Mouse (Mus musculus): ENCODE measurements at regions not wholly inside any gene's neighbourhood (a gene's known extent, or its start where the extent isn't known, plus 50 kb on each side); places are given as distances from the start of the nearest gene placed in this dataset.

DNA sequence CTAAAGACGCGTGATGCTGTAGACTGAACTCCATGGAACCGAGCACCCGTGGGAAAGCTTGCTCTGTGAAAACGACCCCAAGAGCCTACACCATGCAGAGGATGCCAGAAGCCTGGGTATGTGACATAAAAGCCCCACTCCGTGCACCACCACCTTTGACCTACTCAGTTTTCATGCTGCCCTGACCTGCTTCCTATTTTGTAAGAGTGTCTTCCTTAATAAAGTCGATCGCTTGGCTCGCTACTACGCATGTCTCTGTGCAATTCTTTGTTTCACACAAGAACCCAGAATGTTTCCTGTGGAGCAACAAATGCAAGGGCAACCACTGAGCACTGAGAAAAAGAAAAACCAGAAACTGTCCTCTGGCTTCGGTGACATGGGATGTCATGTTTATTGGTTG is 60.5 kb downstream of the Sec61b start:
- intact Hi-C loops (cut with DNase I) = no loop called here

DNA sequence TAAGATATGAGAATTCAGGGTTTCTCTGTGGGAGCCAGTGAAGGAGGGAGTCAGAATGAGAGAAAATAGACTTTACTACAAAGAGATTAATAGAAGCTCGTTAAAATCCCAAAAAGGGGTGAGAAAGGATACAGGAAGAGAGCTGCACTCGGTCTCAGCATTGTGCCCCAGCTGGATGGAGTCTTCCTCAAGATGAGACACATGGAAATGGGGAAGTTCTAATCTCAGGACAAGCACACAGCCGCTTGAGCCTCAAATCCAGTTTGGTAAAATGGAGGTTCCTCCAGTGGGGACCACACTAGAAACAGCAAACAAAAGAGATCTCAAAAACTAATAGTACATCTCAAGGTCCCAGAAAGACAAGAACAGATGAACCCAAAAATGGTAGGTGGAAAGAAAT is 93.2 kb downstream of the Sec61b start:
- intact Hi-C loops (cut with DNase I) = no loop called here

DNA sequence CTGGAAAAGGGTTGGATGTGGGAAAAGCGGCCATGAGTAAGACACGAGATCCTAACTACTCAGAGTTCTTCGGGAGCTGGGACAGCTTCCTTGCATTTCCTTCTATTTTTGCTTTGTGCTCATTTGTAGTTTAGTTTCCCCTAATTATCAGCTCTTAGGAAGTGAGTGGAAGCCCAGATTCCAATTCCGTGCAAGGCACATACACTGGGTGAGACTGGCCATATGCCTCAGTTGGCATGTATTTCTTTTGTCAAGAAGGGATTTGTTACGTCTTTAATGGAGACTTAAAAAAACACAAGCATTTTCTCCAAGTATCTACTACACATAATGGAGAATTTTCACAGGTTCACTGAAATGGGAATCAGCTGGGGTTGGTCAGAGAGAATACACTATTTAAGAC is 96.4 kb downstream of the Sec61b start:
- intact Hi-C loops (cut with DNase I) = no loop called here

DNA sequence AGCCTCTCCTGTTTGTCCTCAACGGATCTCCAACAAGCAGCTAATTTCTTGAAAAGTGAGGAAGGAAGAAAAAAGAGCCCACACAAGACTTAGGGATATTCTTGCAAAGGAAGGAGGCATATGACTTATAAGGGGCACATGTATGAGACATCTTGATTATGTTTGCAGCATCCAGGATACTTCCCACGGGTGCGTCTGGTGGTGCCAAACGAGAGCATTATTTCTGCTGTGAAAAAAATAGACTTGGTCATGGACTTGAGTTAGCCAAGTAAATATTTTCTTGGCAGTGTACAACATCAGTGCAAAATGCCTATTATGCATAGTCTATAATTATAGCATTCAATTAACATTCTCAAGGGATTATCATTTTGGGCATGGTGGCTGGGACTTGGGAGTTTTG is 101.6 kb downstream of the Sec61b start:
- intact Hi-C loops (cut with DNase I) = no loop called here

DNA sequence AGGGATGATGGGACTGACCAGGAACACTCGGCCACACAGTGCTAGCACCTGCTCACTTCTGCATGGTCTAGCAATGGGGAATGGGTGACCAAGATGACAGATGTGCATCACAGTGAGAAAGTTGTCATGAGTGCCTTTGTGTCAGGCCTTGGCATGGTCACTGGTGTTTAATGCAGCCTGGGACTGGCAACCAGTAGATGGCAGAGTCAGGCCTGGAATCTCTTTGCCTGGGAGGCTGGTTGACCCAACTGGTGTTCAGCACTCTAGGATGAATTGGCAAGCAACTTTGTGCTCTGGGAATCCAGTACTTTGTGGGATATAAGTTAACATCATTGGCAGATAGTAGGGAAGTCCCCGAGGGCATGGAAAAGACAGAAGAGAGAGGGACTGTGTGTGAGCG is 103.0 kb downstream of the Sec61b start:
- intact Hi-C loops (cut with DNase I) = no loop called here

DNA sequence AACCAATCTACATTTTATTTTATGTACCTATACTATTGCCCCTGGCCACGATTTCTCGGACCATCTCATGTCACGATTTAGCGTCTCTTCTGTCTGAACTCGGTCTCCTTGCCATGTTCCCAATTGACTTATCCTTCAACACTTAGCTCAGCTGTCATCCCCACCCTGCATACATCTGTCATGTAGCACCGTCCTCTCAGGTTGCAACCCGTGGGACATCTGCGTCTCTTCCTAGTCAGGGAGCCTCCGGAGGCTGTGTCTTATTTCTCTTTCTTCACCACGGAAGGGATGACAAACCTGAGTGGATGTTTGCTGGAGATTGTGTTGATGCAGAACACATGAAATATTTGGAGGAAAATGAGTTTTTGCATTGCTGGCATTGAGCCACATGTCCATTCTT is 104.2 kb downstream of the Sec61b start:
- intact Hi-C loops (cut with DNase I) = no loop called here

DNA sequence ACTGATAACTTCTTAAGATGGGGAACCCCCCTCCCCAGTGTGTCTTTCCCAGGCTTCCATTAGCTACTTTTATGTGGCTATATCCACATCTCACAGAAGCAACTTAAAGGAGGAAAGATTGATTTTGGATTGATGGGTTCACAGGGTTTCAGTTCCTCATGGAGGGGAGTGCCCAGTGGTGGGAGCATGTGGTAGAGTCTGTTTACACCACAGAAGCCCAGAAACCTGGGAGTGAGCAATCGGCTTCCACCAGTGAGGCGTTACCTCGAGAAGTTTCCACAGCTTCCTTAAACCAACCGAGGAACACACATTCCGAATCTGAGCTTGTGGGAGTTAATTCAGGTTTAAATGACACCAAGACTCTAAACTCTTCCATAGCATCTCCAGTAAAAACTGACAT is 106.1 kb downstream of the Sec61b start:
- intact Hi-C loops (cut with DNase I) = no loop called here

DNA sequence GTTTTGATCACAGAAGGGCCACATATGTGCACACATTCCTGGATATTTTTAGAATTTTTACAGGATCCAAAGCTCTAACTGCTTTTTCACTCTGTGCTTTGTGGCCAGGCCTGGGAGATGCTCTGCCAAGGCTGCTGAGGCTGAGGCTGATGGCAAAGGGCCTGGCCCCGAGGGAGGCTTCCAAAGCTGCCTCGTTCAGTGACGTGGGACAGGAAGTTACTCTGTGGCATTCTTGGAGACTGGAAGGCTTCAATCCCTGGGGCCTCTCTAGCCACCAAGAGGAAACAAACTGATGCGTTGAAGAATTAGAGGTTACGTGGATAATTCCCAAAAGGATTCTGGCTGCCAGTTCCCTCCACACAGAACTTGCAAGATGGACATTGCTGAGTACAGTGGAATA is 112.8 kb downstream of the Sec61b start:
- intact Hi-C loops (cut with DNase I) = no loop called here

DNA sequence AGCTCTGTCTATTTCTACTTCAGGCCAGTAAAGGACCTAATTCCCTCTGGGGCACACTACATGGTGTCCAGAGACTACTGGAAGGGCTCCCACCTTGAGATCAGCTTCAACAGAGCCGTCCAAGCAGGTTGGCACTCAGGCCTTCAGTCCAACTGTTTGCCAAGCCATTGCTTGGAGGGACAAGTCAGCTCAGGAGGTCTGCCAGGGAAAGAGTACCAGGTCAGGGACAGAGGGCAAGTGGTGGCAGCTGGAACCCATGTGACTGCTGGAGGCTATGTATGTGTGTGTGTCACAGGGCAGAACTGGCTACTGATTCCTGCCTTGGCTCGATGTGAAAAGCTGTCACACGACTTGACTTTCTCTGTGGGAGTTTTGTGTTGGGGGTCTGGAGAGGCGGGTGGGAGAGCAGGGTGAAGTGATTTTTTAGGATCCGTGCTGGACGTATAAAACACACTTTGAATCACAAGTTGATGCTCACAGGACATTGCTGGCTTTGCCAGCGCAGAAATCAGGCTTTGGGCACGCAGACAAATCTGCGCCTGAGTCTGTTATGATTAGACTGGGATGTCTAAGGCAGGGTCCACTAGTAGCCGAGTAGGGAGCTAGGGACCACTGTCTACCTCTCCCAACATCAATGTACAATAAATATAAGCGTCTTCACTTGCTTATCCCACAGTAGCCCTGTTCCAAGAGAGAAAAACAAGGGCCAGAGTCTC is 118.0 kb downstream of the Sec61b start:
- intact Hi-C loops (cut with DNase I) = no loop called here

DNA sequence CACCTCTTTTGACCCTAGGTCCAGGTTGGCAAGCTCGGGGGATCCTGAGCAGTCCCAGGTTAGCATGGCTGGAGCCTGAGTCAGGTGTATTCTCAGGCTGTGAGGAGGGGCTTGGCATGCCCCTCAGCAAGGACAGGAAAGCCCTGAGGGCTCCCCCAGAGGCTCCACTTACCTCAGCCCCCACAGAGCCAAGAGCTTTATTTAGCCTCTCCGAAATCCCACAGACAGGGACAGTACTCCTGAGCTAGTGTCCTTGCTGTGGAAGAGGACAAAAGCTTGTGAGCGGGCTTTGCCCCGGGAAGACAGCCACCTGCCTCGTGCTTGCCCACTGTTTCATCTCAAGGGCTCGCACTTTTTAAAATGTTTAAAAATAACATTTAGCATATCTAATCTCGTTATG is 118.7 kb downstream of the Sec61b start:
- intact Hi-C loops (cut with DNase I) = no loop called here

DNA sequence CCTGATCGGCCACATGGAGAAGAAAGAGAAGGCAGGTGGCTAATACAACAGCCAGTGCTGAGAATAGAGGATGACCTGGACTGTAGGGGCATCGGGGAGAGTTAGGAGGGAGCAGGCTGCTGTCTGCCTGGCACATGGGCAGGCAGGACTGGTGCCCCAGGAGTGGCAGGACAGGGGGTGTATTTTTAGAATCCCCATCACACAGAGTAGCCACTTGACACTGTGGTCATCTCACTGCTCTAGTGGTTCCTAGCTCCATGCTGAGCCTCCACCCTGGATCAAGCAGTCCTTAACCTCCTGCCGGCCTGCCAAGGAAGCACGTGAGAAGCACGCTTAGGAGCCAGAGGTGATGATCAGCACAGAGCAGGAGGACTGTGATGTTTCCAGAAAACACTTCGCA is 119.7 kb downstream of the Sec61b start:
- intact Hi-C loops (cut with DNase I) = no loop called here

DNA sequence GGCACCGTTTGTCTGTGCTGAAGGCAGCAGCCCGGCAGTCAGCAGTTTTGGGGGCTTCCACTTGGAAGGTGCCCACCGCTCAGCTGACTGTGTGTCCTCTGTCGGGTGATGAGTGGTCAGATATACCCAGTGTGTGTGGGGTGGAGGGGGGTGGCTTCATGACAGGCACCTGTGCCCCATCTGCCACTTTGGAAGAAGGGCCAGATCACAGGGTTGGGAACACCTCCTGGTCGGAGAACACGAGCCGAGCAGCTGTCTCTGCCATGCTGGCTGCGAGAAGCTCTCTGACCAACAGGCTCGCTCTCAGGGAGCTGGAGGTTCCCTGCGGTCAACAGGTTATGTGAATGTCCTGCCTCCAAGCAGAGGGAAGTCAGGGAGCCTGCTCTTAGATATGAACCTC is 121.4 kb downstream of the Sec61b start:
- intact Hi-C loops (cut with DNase I) = loop anchor here (5.0 kb wide), 1 partner anchor 164 kb away; no protein-coding TSS in a partner anchor

DNA sequence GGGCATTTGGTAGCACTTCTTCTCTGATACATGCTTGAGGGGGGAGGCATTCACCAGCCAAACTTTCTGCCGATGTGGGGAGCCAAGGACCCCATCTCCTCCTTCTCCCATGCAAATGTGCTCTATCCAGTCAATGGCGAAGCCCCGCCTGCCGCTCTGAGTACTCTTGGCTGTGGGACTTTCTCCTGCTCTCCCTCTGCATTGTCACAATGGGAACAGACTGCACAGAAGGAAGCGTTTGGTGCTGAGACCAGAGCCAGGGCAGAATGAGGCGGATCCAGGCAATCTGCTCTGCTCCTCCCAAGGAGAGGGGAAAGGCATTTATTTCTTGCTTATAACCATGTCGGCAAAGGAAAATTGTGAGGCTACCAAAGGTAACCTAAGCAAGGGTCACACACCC is 123.1 kb downstream of the Sec61b start:
- intact Hi-C loops (cut with DNase I) = loop anchor here (5.0 kb wide), 1 partner anchor 165 kb away; no protein-coding TSS in a partner anchor

DNA sequence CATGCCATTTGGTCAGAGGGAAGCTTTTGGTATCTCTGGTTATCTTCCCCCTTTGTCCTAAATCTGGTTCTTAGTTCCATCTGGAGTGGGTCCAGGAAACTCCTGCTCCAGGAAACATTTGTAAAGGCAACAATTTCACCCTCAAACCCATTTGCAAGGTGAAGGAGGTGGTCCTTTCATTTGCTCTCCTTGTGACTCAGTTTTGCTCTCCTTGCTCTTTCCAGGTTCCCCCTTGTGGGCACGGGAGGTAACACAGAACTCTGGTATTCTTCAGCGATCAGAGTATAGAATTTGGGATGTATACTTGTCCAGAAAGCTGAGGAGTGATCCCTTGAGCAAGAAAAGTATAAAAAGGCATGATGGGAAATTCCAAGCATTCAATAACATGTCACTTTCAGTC is 123.8 kb downstream of the Sec61b start:
- intact Hi-C loops (cut with DNase I) = loop anchor here (5.0 kb wide), 1 partner anchor 166 kb away; no protein-coding TSS in a partner anchor

DNA sequence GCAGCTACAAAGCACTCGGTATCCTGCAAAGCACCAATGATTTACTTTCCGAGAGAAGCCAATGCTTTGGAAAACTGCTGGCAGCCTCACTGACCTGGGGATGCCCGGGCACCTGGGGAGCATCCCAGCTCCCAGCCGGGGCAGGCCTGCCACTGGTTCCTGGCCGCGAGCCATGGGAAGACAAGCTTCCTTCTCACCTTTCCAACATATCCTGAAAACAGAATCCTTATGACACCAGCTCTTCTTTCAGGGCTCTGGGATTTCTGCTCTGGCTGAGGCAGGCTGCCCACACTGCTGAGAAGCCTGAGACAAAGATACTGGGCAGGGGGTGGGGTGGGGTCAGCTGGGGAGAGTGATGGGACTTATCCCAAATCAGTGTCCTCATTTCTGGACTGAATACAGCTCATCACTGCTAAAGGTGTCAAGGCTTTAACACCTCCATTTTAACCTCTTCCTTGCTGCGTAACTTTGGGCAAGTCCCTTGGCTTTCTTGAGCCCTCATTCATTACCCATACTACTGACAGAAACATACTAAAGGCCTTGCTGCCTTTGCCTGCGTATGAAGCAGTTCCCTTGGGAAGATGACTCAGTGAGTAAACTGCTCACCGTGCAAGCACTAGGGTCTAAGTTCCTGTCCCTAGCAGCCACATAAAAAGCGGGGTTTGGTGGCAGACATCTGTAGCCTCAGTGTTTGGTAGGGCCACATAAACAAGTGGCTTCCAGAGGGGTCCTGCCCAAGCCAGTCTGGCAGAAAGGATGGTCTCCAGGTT is 127.0 kb downstream of the Sec61b start:
- intact Hi-C loops (cut with DNase I) = no loop called here

DNA sequence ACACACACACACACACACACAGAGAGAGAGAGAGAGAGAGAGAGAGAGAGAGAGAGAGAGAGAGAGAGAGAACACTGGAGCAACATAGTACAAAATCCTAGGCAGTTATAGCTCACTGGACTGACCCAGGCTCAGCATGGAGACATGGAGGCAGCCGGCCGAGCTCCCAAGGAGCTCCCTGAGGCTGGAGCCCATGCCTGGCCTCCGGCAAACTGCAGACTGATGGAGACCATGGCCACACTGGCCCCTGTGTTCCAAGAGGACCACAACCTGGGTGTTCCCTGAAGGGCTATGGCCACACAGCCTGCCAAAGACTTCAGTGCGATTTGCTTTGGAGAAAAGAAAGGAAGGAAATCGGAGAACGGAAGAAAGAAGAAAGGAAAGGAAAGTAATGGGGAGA is 128.9 kb downstream of the Sec61b start:
- intact Hi-C loops (cut with DNase I) = no loop called here

DNA sequence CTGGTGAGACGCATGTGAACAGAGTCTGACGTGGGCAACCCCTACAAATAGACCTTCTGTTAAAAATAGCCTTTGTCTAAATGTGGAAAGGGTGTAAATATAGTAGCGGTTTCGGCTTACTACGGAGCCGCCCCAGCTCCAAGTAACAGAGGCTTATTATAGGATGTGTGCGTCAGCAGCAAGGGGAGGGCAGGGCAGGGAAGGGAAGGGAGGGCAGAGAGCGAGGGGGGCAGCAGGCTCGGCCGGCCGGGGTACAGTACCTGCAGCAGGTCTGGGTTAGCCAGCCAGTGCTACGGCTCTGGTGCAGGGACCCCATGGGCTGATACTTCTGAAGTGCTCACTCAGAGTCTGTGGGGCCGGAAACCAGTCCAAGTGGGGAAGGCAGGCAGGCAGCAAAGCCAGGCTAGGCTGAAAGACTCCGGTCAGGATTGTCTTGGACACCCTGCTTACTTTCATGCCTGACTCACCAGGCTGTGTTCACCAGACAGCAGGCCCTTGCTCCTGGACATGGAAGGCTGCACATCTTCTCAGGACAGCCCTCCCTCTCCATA is 129.5 kb downstream of the Sec61b start:
- intact Hi-C loops (cut with DNase I) = no loop called here

DNA sequence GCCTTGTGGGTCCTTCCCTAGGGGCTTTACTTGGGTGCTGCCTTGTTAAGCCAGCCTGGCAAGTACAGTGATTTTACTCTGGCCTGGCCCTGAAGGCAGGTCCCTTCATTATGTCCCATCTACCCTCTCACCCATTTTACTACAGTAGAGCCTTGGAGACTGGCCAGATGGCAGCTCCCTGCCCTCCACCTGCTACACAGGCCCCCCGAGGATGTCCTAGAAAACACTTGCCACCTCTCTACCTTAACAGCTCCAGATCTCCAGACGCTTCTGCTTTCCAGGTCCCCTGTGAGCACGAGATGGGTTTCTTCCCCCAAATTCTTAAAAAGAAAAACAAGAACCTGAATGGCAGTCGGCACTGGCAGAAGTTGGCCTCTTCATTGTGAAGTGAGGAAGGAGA is 131.2 kb downstream of the Sec61b start:
- intact Hi-C loops (cut with DNase I) = no loop called here

DNA sequence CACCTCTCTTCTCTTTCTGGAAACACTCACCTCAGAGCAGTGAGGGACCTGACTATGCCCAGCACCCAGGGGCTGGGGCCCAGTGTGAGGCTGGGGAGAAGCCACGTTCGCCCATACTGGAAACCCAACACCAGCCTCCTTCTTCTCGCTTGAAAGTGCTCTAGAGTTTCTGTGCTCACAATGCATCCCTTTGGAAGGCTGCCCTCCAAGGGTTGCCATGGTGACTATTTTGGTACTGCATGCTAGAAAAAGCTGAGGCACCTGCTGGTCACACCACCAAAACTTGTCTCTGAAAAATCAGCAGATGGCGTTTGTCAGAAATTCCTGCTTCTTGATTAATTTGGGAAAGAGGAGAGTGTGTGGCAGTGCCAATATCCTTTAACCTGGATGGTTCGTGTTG is 134.2 kb downstream of the Sec61b start:
- intact Hi-C loops (cut with DNase I) = no loop called here

DNA sequence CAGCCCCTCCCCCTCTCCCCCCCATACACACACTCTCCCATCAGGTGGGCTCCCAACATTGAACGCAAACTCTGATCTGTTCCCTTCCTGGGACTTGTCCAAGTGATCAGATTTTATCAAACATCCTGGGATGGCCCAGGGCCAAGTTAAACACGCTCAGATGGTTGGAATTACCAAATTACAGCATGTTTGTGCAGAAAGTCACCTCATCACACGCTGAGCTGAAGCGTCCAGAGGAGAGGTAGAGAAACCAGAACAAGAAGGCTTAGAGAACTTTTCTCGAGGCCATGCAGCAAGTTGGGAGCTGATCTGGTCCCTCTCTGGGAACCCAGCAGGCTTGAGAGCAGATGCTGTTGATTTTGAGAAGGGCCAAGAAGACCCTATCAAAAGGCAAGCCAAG is 136.5 kb downstream of the Sec61b start:
- intact Hi-C loops (cut with DNase I) = no loop called here

DNA sequence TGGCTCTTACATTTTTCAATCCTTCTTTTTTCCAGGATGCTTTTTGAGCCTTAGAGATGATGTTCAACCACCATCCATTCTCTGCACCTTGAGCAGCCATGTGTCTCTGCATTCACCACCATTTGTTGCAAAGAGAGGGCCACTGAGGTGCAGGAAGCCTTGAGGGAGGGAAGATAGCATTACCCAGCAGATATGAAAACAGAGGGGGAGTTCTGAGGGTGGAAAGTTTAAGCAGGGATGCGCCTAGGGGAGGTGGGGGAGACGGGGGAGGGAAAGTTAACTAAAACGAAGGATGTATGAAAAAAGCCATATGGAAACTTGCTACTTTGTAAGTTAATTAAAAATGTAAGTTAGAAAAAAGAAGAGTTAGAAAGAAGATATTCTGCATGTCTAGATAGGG is 142.1 kb downstream of the Sec61b start:
- intact Hi-C loops (cut with DNase I) = no loop called here

DNA sequence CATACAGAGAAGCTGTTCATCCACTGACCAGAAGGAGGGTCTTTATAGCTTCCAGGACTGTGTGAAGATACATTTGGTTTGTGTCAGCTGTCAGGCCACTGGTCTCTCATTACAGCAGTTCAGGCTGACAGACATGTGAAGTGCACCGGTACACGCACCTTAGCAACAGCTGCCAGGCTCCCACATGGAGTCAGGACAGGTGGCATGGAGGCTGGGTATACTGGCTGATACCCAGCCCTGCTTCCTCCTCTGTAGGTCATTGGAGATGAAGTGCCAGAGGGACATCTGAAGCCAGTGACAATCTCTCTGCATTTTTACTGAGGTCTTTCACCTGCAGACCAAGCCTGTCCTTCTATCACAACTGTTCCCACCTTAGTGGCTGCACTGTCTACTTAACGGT is 146.2 kb downstream of the Sec61b start:
- intact Hi-C loops (cut with DNase I) = no loop called here

All from adrenal gland (tissue).